Mouse (Mus musculus): ENCODE results near the gene Thap7. TPM values are rescaled to one million over a fixed set of nuclear protein-coding genes. Genes with fewer than 3 reads are reported as not detected.

Thap7 gene
- polyA plus RNA-seq (2016; fragmentation: Nextera tagmentation; extraction: Ambion mirVana) = 51.7 and 53.4 TPM in 2 replicates

DNA sequence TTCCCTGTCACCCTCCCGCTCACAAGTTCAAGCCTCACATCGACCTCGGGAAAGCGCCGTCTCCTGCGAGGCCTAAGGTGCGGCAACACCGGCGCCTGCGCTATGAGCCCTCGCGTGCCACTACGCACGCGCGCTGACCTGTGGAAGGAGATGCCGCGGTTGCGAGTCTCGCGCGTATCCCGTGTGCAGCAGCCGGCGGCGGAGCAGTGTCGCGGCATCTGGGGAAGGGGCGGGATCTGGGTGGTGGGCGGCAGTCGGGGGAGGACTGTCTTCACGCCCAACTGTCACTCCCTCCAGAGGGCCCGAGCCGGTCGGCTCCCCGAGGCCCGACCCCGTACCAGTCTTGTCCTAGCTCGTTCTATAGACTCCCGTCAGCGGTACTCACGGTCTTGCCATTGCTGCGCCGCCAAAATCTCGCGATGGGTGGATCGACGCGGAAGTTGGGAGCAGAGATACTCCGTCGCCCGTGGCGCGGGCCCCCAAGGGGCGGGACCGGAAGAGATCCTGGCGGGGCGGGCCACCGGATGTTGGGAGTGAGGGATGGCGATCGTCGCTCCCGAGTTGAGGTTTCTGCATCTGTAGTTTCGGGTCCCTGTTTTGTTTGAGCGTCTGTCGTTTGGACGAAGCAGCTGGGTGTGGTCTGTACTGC lies at the start of gene Thap7:
TSS of gene Thap7 (minus strand) at position 497 of the 649 bp plus-strand sequence.
- WGBS = under 1% methylated on average over 67 of the region's 67 CpGs

DNA sequence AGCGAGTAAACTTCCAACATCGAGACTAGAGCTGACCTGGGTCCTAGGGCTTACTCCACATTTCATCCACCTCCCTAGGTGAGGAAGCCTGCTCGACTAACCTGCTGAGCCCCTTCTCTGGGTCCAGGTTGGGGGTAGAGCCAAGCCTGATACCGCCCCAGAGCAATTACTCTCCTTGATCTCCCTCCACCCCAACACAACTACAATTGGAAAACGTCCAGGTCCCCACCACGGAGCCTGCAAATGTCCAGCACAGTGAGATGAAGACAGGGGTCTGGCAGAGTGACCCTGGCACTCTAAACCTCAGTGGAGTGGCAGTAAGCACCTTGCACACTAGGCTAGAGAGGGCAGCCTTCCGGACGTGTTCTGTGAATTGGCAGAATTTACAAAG lies 45.9 kb upstream of the Thap7 start:
- H3K27ac ChIP-seq = no peak overlapping the region
- DNase-seq (ENCODE audit: extremely low spot score, low spot score) = no peak
- 18% methylated on average over 8 of the region's 8 CpGs for WGBS
- H3K4me1 ChIP-seq = peaks cover 17% of the 10 kb centered on the region
- H3K4me3 ChIP-seq = peak overlapping the region; percentile 58
- no peaks in the 10 kb centered on the region for H3K36me3 ChIP-seq (replicated peaks)
- no peaks in the 10 kb centered on the region for H3K9me3 ChIP-seq
- peaks cover 59% of the 10 kb centered on the region for H3K27me3 ChIP-seq (ENCODE audit: poor library complexity, severe bottlenecking)

More for the DNA sequence above, at the start of gene Thap7:
- Histone ChIP-seq H3K4me3 (peak within 1 kb of the TSS; percentile 69), H3K27ac (peak within 1 kb of the TSS; percentile 92), H3K4me1 (peaks cover 27% of the 10 kb centered on the region), H3K36me3 (replicated peaks) (peaks cover 36% of the 10 kb centered on the region), H3K9me3 (no peaks in the 10 kb centered on the region), H3K27me3 (ENCODE audit: poor library complexity, severe bottlenecking) (no peaks in the 10 kb centered on the region)
- DNase-seq (ENCODE audit: extremely low spot score, low spot score) = peak; percentile 97

DNA sequence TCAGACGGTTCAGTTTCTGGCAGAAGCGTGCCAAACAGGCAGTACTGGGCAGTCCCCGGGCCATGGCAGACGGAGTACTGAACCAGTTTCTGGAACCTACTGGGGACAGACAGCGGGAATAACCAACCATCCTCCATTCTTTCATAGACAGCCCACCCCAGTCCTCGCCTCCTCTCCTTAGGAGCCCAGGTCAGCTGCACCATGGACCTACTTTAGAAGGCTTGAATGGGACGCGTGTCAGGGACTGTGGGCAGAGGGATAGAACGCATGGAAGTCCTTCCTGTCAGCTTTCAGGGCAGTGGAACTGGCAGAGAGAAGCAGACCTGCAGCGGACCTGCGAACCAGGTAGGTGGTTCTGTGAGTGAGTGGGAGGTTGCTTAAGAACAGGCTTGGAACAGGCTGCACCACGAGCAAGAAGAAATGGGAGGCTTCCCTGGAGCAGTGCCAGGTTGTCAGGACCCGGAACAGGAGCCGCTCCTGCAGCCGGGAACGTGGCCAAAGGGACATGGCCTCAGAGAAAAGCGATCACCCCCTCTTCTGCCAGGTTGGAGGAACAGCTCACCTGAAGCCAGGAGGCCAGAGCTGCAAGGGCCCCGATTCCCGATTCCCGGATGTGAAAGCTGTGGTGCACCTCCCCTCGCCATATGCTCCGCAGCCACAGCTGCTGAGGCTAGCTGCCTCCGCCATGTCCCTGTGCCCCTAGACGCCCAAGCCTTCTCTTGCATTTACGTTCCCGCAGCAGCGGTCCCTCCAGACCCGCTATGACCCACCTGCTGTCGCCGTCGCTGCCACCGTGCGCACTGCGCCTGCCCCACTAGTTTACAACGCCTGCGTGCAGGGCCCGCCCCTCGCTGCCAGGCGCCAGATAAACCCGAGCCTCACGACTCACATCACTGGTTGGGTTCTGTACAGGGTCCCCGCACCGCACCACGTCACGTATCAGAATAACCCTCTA lies 45.2 kb upstream of the Thap7 start:
- no peaks in the 10 kb centered on the region for H3K9me3 ChIP-seq
- H3K27ac ChIP-seq = peak overlapping the region; percentile 54
- 14% methylated on average over 45 of the region's 45 CpGs for WGBS
- peak; percentile 17 for DNase-seq (ENCODE audit: extremely low spot score, low spot score)
- H3K4me3 ChIP-seq = peak overlapping the region; percentile 58
- peaks cover 59% of the 10 kb centered on the region for H3K27me3 ChIP-seq (ENCODE audit: poor library complexity, severe bottlenecking)
- H3K4me1 ChIP-seq = peaks cover 17% of the 10 kb centered on the region
- H3K36me3 ChIP-seq (replicated peaks) = no peaks in the 10 kb centered on the region

DNA sequence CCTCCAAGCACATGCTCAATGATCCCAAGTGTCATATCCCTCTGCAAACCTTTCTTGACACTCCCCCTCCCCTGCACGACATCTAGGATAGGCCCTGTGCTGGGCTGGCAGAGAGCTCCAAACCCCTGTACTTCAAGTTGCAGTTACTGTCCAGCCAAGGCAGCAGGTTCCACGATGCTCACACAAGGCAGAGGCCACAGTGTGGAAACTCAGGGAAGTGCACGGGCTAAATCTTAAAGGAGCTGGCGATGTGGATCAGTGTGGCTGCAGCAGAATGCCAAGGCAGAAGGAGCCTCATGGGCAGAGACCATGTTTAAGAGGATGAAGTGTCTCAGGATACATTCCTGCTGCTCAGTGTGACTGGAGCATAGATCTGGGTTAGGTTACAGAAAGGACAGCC lies 35.2 kb upstream of the Thap7 start:
- Histone ChIP-seq H3K4me3 (no peak overlapping the region), H3K27ac (no peak overlapping the region), H3K4me1 (peaks cover 15% of the 10 kb centered on the region), H3K9me3 (no peaks in the 10 kb centered on the region), H3K36me3 (replicated peaks) (no peaks in the 10 kb centered on the region), H3K27me3 (ENCODE audit: poor library complexity, severe bottlenecking) (peaks cover 34% of the 10 kb centered on the region)
- 36% methylated on average over 4 of the region's 4 CpGs for WGBS
- DNase-seq (ENCODE audit: extremely low spot score, low spot score) = no peak

DNA sequence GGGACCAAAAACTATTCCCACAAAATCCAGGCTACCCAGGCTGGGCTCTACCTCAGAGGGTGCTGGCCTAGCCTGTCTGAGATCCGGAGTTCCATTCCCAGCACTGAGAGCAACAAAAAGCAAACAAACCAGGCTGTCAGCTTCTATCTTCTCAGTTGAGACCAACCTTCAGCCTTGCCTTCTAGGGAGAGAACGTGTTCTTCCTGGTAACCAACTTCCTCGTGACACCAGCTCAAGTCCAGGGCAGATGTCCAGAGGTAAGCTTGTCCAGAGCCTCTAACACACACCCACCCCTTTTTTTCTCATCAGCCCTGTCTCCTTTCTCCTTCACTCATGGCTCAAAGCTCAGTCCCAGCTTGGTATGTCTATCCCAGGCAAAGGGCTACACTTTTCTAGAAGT lies 33.8 kb upstream of the Thap7 start:
- WGBS = 80% methylated on average over 3 of the region's 3 CpGs
- H3K9me3 ChIP-seq = no peaks in the 10 kb centered on the region
- H3K4me3 ChIP-seq = no peak overlapping the region
- H3K27me3 ChIP-seq (ENCODE audit: poor library complexity, severe bottlenecking) = peaks cover 48% of the 10 kb centered on the region
- no peak for DNase-seq (ENCODE audit: extremely low spot score, low spot score)
- H3K27ac ChIP-seq = no peak overlapping the region
- peaks cover 30% of the 10 kb centered on the region for H3K4me1 ChIP-seq
- H3K36me3 ChIP-seq (replicated peaks) = no peaks in the 10 kb centered on the region

DNA sequence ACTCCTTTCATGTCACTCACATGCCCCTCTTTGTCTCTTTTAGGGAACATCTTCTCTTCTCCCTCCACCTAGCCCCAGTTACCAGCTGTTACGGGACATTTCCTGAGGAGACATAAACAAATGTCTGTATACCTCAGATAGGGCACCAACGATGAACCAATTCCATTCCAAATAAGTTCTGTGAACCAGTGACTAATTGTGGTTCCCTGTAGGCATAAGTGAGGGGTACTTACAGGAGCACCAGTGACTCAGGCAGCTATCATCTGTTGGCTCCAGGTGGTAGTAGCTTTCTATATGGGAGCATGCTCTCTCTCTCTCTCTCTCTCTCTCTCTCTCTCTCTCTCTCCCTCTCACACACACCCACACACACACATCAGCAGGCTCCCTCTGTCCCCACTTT lies 33.3 kb upstream of the Thap7 start:
- no peak overlapping the region for H3K4me3 ChIP-seq
- H3K27me3 ChIP-seq (ENCODE audit: poor library complexity, severe bottlenecking) = peaks cover 54% of the 10 kb centered on the region
- DNase-seq (ENCODE audit: extremely low spot score, low spot score) = no peak
- H3K9me3 ChIP-seq = no peaks in the 10 kb centered on the region
- H3K27ac ChIP-seq = no peak overlapping the region
- no peaks in the 10 kb centered on the region for H3K36me3 ChIP-seq (replicated peaks)
- H3K4me1 ChIP-seq = peaks cover 35% of the 10 kb centered on the region
- 88% methylated on average over 2 of the region's 2 CpGs for WGBS

DNA sequence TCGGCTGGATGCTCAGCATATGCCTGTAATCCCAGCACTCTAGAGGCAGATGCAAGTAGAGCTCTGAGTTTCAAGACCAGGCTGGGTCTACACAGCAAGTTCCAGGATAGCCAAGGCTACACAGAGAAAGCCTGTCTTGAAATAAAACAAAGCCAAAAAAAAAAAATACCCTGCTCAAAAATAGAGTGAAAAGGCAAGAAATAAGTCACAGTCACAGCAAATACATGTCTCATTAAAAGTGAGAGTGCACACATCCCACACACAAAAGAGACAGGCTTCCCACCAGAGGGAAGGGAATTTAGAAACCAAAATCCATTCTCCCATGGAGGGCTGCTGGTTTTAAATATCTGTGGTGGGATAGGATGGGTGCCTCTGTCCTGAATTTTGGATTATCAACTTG lies 32.6 kb upstream of the Thap7 start:
- Histone ChIP-seq H3K9me3 (no peaks in the 10 kb centered on the region), H3K4me3 (no peak overlapping the region), H3K4me1 (peaks cover 41% of the 10 kb centered on the region), H3K27me3 (ENCODE audit: poor library complexity, severe bottlenecking) (peaks cover 56% of the 10 kb centered on the region), H3K36me3 (replicated peaks) (no peaks in the 10 kb centered on the region), H3K27ac (no peak overlapping the region)
- WGBS = 50% methylated on average over 1 of the region's 1 CpGs
- DNase-seq (ENCODE audit: extremely low spot score, low spot score) = no peak

DNA sequence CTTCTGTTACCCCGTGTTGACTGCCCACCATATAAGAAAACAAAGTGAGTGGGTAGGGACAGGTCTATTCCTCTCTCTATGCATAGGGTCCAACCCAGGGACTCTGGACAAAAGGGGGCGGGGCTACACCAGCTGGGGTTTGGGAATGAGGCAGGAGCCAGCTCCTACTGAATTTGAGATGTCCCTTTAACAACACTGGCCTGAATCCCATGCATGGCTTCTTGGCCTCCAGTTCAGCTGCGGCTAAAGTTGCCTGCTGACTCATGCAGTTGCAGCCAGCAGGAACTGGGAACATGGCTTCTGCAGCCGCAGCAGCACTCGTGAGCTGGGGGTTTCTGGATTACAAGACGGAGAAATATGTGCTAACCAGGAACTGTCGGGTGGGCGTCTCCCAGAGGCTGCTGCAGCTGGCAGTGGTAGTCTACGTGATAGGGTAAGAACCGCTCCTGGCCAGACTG lies 30.8 kb upstream of the Thap7 start, which contains the start of gene P2rx6:
TSS of gene P2rx6 (plus strand) at position 135 of the 458 bp plus-strand sequence.
- peak; percentile 73 for DNase-seq (ENCODE audit: extremely low spot score, low spot score)
- peak within 1 kb of the TSS; percentile 49 for H3K4me3 ChIP-seq
- peak within 1 kb of the TSS; percentile 81 for H3K27ac ChIP-seq
- H3K9me3 ChIP-seq = no peaks in the 10 kb centered on the region
- WGBS = 3% methylated on average over 10 of the region's 10 CpGs
- peaks cover 50% of the 10 kb centered on the region for H3K4me1 ChIP-seq
- peaks cover 56% of the 10 kb centered on the region for H3K27me3 ChIP-seq (ENCODE audit: poor library complexity, severe bottlenecking)
- H3K36me3 ChIP-seq (replicated peaks) = no peaks in the 10 kb centered on the region

DNA sequence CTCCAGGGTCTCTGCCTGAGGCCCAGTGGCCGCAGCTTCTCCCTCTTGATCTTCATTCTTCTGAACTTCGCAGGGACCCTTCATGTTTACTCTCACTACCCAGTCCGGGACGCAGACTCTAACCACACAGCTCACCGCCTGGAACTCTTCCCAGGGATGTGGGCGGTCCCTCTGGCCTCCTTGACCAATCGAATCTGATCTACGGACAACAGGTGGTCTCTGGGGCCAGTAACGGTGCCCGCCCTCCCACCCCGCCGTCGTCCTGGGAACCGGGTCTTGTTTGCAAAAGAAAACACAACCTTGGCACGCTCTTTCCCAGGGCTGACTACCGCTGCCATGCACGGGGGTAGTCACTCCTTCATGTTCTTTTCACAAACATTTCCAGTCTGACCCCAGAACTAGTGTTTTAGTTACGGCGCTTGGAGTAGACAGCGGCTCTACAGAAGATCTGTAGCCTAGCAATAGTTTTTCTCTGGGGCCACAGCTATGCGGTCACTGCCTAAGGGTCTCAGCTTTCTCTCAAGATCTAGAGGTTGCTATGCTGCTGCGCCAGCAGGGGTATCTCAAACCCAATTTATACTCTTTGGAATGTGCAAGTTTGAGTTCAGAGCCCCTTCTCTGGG lies 30.3 kb upstream of the Thap7 start, which contains the start of gene Lrrc74b:
TSS of gene Lrrc74b (minus strand) at position 120 of the 623 bp plus-strand sequence.
- peaks cover 50% of the 10 kb centered on the region for H3K4me1 ChIP-seq
- WGBS = under 1% methylated on average over 22 of the region's 22 CpGs
- peak within 1 kb of the TSS; percentile 49 for H3K4me3 ChIP-seq
- no peaks in the 10 kb centered on the region for H3K36me3 ChIP-seq (replicated peaks)
- H3K27me3 ChIP-seq (ENCODE audit: poor library complexity, severe bottlenecking) = peaks cover 56% of the 10 kb centered on the region
- DNase-seq (ENCODE audit: extremely low spot score, low spot score) = peak; percentile 89
- no peaks in the 10 kb centered on the region for H3K9me3 ChIP-seq
- H3K27ac ChIP-seq = peak within 1 kb of the TSS; percentile 81

DNA sequence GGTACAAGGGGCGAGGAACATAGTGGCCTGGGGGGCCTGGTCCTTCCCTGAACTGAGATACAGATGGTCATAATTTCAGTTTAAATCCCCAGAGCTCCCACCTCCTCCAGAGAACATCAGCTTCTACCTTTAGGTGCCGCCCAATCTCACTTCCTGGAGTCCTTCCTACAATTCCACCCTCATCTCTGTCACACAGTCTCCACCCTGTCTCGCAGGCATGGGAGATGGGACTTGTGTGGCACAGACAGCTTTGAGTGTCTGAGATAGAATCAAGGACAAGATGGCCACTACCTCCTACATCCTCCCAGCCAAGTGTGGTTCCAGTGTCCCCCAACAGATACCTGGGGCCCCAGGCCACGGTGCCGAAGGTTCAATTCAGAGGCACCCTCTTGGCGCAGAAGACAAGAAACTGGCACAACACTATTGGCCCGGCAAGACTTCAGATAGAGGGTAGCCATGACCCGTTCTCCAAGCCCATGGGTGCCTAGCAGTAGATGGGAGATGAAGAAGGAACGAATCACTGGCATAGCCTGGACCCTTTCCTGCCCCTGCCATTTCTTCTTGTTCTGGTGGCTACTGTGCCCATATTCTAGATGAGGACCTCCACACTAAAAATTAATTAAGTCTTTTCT lies 28.6 kb upstream of the Thap7 start:
- Histone ChIP-seq H3K4me1 (peaks cover 63% of the 10 kb centered on the region), H3K27ac (peak overlapping the region; percentile 83)

DNA sequence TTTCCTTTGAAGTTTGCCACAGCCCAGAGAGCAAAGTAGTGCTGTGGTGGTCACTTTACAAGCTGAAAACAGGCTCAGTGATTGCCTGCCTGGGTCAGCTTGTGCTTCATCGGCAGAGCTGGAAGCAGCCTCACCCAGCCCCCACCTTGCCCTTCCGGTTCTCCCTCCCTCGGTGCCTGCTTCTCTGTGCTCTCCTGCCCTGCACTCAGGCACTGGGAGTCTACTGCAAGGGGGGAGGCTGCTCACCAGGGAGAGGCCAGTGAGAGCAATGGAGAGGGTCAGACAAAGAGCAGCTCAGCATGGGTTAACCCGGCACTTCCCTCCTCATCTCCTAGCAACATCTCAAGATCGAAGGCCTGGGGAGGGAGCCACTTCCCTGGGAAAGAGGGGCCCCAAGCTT lies 27.9 kb upstream of the Thap7 start:
- H3K27me3 ChIP-seq (ENCODE audit: poor library complexity, severe bottlenecking) = peaks cover 44% of the 10 kb centered on the region
- H3K4me1 ChIP-seq = peaks cover 70% of the 10 kb centered on the region
- 0% methylated on average over 5 of the region's 5 CpGs for WGBS
- peak overlapping the region; percentile 83 for H3K27ac ChIP-seq
- H3K4me3 ChIP-seq = peak overlapping the region; percentile 41
- DNase-seq (ENCODE audit: extremely low spot score, low spot score) = peak; percentile 57
- H3K36me3 ChIP-seq (replicated peaks) = no peaks in the 10 kb centered on the region
- no peaks in the 10 kb centered on the region for H3K9me3 ChIP-seq

More for the DNA sequence above, 28.6 kb upstream of the Thap7 start:
- H3K4me3 ChIP-seq = peak overlapping the region; percentile 41
- no peaks in the 10 kb centered on the region for H3K36me3 ChIP-seq (replicated peaks)
- 64% methylated on average over 9 of the region's 9 CpGs for WGBS
- no peaks in the 10 kb centered on the region for H3K9me3 ChIP-seq
- DNase-seq (ENCODE audit: extremely low spot score, low spot score) = no peak
- peaks cover 51% of the 10 kb centered on the region for H3K27me3 ChIP-seq (ENCODE audit: poor library complexity, severe bottlenecking)

DNA sequence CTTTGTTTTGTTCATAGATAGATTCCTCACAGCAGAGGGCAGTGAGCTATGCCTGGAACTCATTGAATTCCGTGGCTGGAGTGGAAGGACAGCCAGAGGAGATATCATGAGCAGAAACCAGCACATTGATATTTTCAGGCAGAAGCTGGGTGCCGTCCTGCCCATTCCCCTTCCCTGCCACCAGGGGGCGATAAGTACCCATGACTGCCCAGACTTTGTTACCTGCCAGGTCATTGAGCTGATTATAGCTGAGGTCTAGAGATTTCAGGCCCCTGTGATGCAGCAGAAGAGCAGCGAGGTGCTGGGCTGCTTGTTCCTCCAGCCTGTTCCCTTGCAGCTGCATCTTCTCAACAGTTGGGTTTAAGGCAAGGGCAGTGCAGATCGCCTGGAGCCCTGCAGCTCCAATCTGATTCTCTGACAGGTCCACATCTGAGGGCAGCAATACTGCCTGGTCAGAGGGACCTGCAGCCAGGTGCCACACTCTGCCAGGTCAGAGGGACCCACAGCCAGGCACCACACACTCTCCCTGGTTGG lies 27.1 kb upstream of the Thap7 start:
- peak overlapping the region; percentile 83 for H3K27ac ChIP-seq
- H3K36me3 ChIP-seq (replicated peaks) = no peaks in the 10 kb centered on the region
- WGBS = under 1% methylated on average over 5 of the region's 5 CpGs
- peak overlapping the region; percentile 41 for H3K4me3 ChIP-seq
- peaks cover 37% of the 10 kb centered on the region for H3K27me3 ChIP-seq (ENCODE audit: poor library complexity, severe bottlenecking)
- DNase-seq (ENCODE audit: extremely low spot score, low spot score) = peak; percentile 76
- peaks cover 76% of the 10 kb centered on the region for H3K4me1 ChIP-seq
- no peaks in the 10 kb centered on the region for H3K9me3 ChIP-seq

All from forebrain, embryonic 10.5 days (tissue).